Mouse (Mus musculus) neural tube, embryonic 14.5 days (tissue): ENCODE results near the gene Gm12794. TPM values are rescaled to one million over a fixed set of nuclear protein-coding genes. Genes with fewer than 3 reads are reported as not detected.
"Not testable (repeated sequence)": the region's sequence is repeated elsewhere in the genome, so short reads cannot be mapped to it uniquely, and the experiment has no call there.

Experiments
- ATAC-seq: fragments of 200-750 bp; cut with Nextera tagmentation; 2 replicates; pipeline ENCODE4 v1.8.0; 2017; ENCODE audit warnings: low read depth, mild to moderate bottlenecking, moderate TSS enrichment, moderate library complexity
- H3K27ac ChIP-seq: fragments of 300-500 bp; sonication (generic); 2 replicates; pipeline ENCODE4 v1.5.1; 2014; ENCODE audit warnings: low read depth, mild to moderate bottlenecking, control low read depth, low read length, moderate library complexity, mixed read lengths
- H3K27me3 ChIP-seq: fragments of 300-500 bp; sonication (generic); 2 replicates; pipeline ENCODE4 v1.6.1; 2014; ENCODE audit warnings: low read length; ENCODE audit not compliant: control insufficient read depth, insufficient read depth
- H3K36me3 ChIP-seq: fragments of 300-500 bp; sonication (generic); 2 replicates; pipeline ENCODE4 v1.6.1; 2014; ENCODE audit warnings: low read length, mixed read lengths; ENCODE audit not compliant: control insufficient read depth, insufficient read depth
- H3K4me1 ChIP-seq: fragments of 300-500 bp; sonication (generic); 2 replicates; pipeline ENCODE4 v1.6.1; 2014; ENCODE audit warnings: low read length; ENCODE audit not compliant: control insufficient read depth, insufficient read depth
- H3K4me2 ChIP-seq: fragments of 300-500 bp; sonication (generic); 2 replicates; pipeline ENCODE4 v1.6.1; 2014; ENCODE audit warnings: mild to moderate bottlenecking, low read depth, low read length, control low read depth
- H3K4me3 ChIP-seq: fragments of 300-500 bp; sonication (generic); 2 replicates; pipeline ENCODE4 v1.5.1; 2014; ENCODE audit warnings: low read depth, low read length, control low read depth, mixed read lengths
- H3K9ac ChIP-seq: fragments of 300-500 bp; sonication (generic); replicated peaks from 2 replicates; pipeline ENCODE4 v1.6.1; 2014; ENCODE audit warnings: low read depth, mild to moderate bottlenecking, control low read depth, low read length, mixed read lengths
- H3K9me3 ChIP-seq: fragments of 300-500 bp; sonication (generic); 2 replicates; pipeline ENCODE4 v1.6.1; 2016; ENCODE audit warnings: low read length; ENCODE audit not compliant: control insufficient read depth
- WGBS: fragments of 180-500 bp; shearing (Covaris S2); extraction: QIAGEN DNeasy Blood & Tissue Kit; methylation state at CpG from one replicate; pipeline ENCODE4 v1.1.7; 2014; 5-methylcytosine and 5-hydroxymethylcytosine counted together
- polyA plus RNA-seq: library from polyadenylated mRNA; unstranded; fragments of >200 nt; fragmentation: Nextera tagmentation; extraction: Ambion mirVana; gene quantifications from 2 replicates; pipeline ENCODE4 v1.2.1, GENCODE M21; 2014

Gm12794 gene
- polyA plus RNA-seq, result not detected in 2 replicates

DNA sequence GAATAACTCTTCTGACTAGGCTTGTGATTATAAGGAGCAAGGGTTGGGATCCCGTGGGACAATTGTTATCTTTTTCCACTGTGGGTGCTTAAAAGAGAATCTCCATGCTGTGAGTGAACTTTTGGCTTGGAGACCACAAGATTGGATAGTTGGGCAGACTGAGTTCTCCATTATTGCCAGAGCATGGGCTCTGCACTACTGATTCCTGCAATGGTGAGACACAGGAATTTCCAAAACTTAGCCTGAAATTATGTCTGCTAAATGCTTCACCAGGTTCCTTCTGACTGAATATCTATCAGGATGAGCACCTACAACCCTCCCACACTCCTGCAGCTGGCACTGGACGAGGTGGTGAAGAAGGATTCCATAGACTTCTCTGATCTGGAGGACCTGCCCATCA, at the start of gene Gm12794:
Gm12794 (plus strand) TSS at position 301 of the 400 bp plus-strand sequence.
- not testable (repeated sequence) for ATAC-seq, H3K36me3 ChIP-seq, H3K27ac ChIP-seq, H3K9me3 ChIP-seq, H3K9ac ChIP-seq, H3K27me3 ChIP-seq, H3K4me3 ChIP-seq, H3K4me1 ChIP-seq, H3K4me2 ChIP-seq
- 88% methylated on average over 1 of the region's 2 CpGs for WGBS

GRCm38 (mm10) chr4:101893656-101894420, 46.4 kb upstream of the Gm12794 start, which contains the start of gene C130073F10Rik:
Gene C130073F10Rik (minus strand): TSS chr4:101893789.
- Histone ChIP-seq H3K27ac (no peak within 1 kb of the TSS), H3K36me3 (no peaks in the 10 kb centered on the region), H3K4me2 (no peak within 1 kb of the TSS), H3K9me3 (no peaks in the 10 kb centered on the region), H3K4me3 (no peak within 1 kb of the TSS), H3K4me1 (no peaks in the 10 kb centered on the region), H3K9ac (no peak within 1 kb of the TSS), H3K27me3 (no peaks in the 10 kb centered on the region)
- 89% methylated on average over 7 of the region's 7 CpGs for WGBS
- ATAC-seq, result no peak

DNA sequence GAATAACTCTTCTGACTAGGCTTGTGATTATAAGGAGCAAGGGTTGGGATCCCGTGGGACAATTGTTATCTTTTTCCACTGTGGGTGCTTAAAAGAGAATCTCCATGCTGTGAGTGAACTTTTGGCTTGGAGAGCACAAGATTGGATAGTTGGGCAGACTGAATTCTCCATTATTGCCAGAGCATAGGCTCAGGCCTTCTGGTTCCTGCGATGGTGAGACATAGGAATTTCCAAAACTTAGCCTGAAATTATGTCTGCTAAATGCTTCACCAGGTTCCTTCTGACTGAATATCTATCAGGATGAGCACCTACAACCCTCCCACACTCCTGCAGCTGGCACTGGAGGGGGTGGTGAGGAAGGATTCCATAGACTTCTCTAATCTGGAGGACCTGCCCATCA, 31.4 kb upstream of the Gm12794 start, which contains the start of gene Gm12800:
Gm12800 (plus strand) TSS at position 301 of the 400 bp plus-strand sequence.
- H3K4me1 ChIP-seq, result not testable (repeated sequence)
- 95% methylated on average over 1 of the region's 2 CpGs for WGBS

DNA sequence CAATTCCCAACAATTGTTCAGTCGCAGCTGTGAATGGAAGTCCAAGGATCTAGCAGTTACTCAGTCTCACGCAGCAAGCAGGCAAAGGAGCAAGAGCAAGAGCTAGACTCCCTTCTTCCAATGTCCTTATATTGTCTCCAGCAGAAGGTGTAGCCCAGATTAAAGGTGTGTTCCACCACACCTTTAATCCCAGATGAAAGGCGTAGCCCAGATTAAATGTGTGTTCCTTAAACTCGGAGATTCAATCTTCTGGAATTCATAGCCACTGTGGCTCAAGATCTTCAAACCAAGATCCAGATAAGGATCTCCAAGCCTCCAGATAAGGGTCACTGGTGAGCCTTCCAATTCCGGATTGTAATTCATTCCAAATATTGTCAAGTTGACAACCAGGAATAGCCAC, 40.7 kb downstream of the Gm12794 start, which contains the start of gene Gm12790:
Gm12790 (minus strand) TSS at position 101 of the 400 bp plus-strand sequence.
- ATAC-seq, H3K27ac ChIP-seq, H3K36me3 ChIP-seq, H3K4me1 ChIP-seq, H3K9me3 ChIP-seq, H3K9ac ChIP-seq, H3K4me2 ChIP-seq, H3K4me3 ChIP-seq, H3K27me3 ChIP-seq: not testable (repeated sequence)
- no CpG with 5 or more reads among the region's 5 CpGs for WGBS

More for the DNA sequence above, 31.4 kb upstream of the Gm12794 start, which contains the start of gene Gm12800:
- H3K36me3 ChIP-seq, H3K27ac ChIP-seq, H3K4me3 ChIP-seq, H3K27me3 ChIP-seq, ATAC-seq, H3K4me2 ChIP-seq, H3K9ac ChIP-seq, H3K9me3 ChIP-seq: not testable (repeated sequence)

GRCm38 (mm10) chr4:101985678-101986077, 45.5 kb downstream of the Gm12794 start:
- Histone ChIP-seq H3K4me1 (no peaks in the 10 kb centered on the region), H3K9ac (no peak overlapping the region), H3K27ac (no peak overlapping the region), H3K4me2 (no peak overlapping the region), H3K36me3 (no peaks in the 10 kb centered on the region), H3K4me3 (no peak overlapping the region), H3K27me3 (no peaks in the 10 kb centered on the region), H3K9me3 (no peaks in the 10 kb centered on the region)
- WGBS, result 65% methylated on average over 5 of the region's 5 CpGs
- ATAC-seq, result no peak

DNA sequence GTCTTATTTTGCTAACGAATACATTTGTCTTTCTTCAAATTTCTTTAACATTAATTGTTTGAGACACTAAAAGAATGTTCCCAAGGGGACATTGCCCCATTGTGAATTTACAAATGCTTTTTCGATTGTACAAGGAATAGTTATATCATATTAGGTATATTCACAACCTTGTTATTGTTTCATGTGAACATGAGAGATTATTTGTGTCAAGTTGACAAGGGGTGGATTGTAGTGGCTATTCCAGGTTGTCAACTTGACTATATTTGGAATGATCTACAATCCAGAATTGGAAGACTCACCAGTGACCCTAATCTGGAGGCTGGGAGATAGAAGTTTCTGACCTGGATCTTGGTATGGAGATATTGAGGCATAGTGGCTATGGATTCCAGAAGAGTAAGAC, 46.1 kb downstream of the Gm12794 start, which contains the start of gene Gm12789:
Gm12789 (plus strand) TSS at position 301 of the 400 bp plus-strand sequence.
- WGBS, result 88% methylated on average over 2 of the region's 2 CpGs
- not testable (repeated sequence) for H3K4me2 ChIP-seq, H3K4me1 ChIP-seq, H3K36me3 ChIP-seq, H3K9ac ChIP-seq, H3K27ac ChIP-seq, H3K27me3 ChIP-seq, H3K9me3 ChIP-seq, H3K4me3 ChIP-seq, ATAC-seq

Other genes starting within 250 kb of the Gm12794 start
- gene Lepr, start 223.0 kb upstream of the Gm12794 start, polyA plus RNA-seq, result 0.55 and 8.0 TPM in 2 replicates
- not detected in 2 replicates for gene B020004J07Rik, start 96.4 kb upstream of the Gm12794 start, polyA plus RNA-seq
- not detected in 2 replicates for gene C130073F10Rik, start 46.6 kb upstream of the Gm12794 start, polyA plus RNA-seq
- gene Gm12800, start 31.3 kb upstream of the Gm12794 start, polyA plus RNA-seq, result not detected in 2 replicates
- not detected in 2 replicates for gene Gm12790, start 40.6 kb downstream of the Gm12794 start, polyA plus RNA-seq
- gene Gm12789, start 46.2 kb downstream of the Gm12794 start, polyA plus RNA-seq, result not detected in 2 replicates
- 44.3 and 51.2 TPM in 2 replicates for gene Pde4b, start 147.1 kb downstream of the Gm12794 start, polyA plus RNA-seq